Mouse (Mus musculus): ENCODE data around the gene Decr2. TPM values are rescaled to one million over a fixed set of nuclear protein-coding genes. Genes with fewer than 3 reads are reported as not detected.

Decr2 gene
- polyA plus RNA-seq, 1 experiment, result 0.24 TPM

GRCm38 (mm10) chr17:26116503-26117258 lies 26.5 kb upstream of the Decr2 start:
- no peak for TF ChIP-seq GATA1 (IDR thresholded peaks at IDR 0.05; ENCODE audit: low read length)

- no peak for TF ChIP-seq GATA1 (IDR thresholded peaks at IDR 0.05; ENCODE audit: low read length)
These were observed 25.9 kb upstream of the Decr2 start for GRCm38 (mm10) chr17:26115956-26116487.

- no peak for TF ChIP-seq GATA1 (IDR thresholded peaks at IDR 0.05; ENCODE audit: low read length)
These were observed 25.2 kb upstream of the Decr2 start for GRCm38 (mm10) chr17:26115205-26115898.

GRCm38 (mm10) chr17:26114061-26114460 lies 23.9 kb upstream of the Decr2 start:
- no peak for TF ChIP-seq GATA1 (IDR thresholded peaks at IDR 0.05; ENCODE audit: low read length)

- TF ChIP-seq GATA1 (IDR thresholded peaks at IDR 0.05; ENCODE audit: low read length), result no peak
These were observed 23.2 kb upstream of the Decr2 start, which contains the start of gene Tmem8 for GRCm38 (mm10) chr17:26113181-26113948. Tmem8 (plus strand) TSS chr17:26113299.

GRCm38 (mm10) chr17:26112751-26113150 lies 22.6 kb upstream of the Decr2 start:
- no peak for TF ChIP-seq GATA1 (IDR thresholded peaks at IDR 0.05; ENCODE audit: low read length)

GRCm38 (mm10) chr17:26111722-26112121 lies 21.6 kb upstream of the Decr2 start:
- no peak for TF ChIP-seq GATA1 (IDR thresholded peaks at IDR 0.05; ENCODE audit: low read length)

- no peak for TF ChIP-seq GATA1 (IDR thresholded peaks at IDR 0.05; ENCODE audit: low read length)
These were observed 20.9 kb upstream of the Decr2 start for GRCm38 (mm10) chr17:26111024-26111423.

GRCm38 (mm10) chr17:26110156-26110555 lies 20.0 kb upstream of the Decr2 start:
- TF ChIP-seq GATA1 (IDR thresholded peaks at IDR 0.05; ENCODE audit: low read length), result no peak

- TF ChIP-seq GATA1 (IDR thresholded peaks at IDR 0.05; ENCODE audit: low read length), result no peak
These were observed 15.5 kb upstream of the Decr2 start for GRCm38 (mm10) chr17:26105619-26106018.

- no peak for TF ChIP-seq GATA1 (IDR thresholded peaks at IDR 0.05; ENCODE audit: low read length)
These were observed 11.3 kb upstream of the Decr2 start for GRCm38 (mm10) chr17:26101478-26101877.

GRCm38 (mm10) chr17:26100166-26100565 lies 10.0 kb upstream of the Decr2 start:
- no peak for TF ChIP-seq GATA1 (IDR thresholded peaks at IDR 0.05; ENCODE audit: low read length)

GRCm38 (mm10) chr17:26098461-26098860 lies 8.3 kb upstream of the Decr2 start:
- no peak for TF ChIP-seq GATA1 (IDR thresholded peaks at IDR 0.05; ENCODE audit: low read length)

- peak; percentile 11 for TF ChIP-seq GATA1 (IDR thresholded peaks at IDR 0.05; ENCODE audit: low read length)
These were observed 5.1 kb upstream of the Decr2 start, which contains the start of gene Nme4 for GRCm38 (mm10) chr17:26095121-26095740. Nme4 (minus strand) TSS chr17:26095602.

GRCm38 (mm10) chr17:26094531-26095110 lies 4.5 kb upstream of the Decr2 start:
- no peak for TF ChIP-seq GATA1 (IDR thresholded peaks at IDR 0.05; ENCODE audit: low read length)
